Mouse (Mus musculus): ENCODE data around the gene Mrpl4.

Mrpl4 gene

GRCm38 (mm10) chr9:21002627-21003551 lies at the start of gene Mrpl4:
Gene Mrpl4, plus strand, starts transcription at chr9:21002738.
- DNase-seq (ENCODE audit: low spot score) = peak; percentile 87

- no peak for DNase-seq (ENCODE audit: low spot score)
These were observed 45.5 kb upstream of the Mrpl4 start for GRCm38 (mm10) chr9:20956989-20957388.

GRCm38 (mm10) chr9:20959430-20959938 lies 43.1 kb upstream of the Mrpl4 start, which contains the start of gene Dnmt1:
Gene Dnmt1, minus strand, starts transcription at chr9:20959888.
- no peak for DNase-seq (ENCODE audit: low spot score)

- DNase-seq (ENCODE audit: low spot score) = no peak
These were observed 41.0 kb upstream of the Mrpl4 start for GRCm38 (mm10) chr9:20961557-20961956.

- DNase-seq (ENCODE audit: low spot score) = no peak
These were observed 36.9 kb upstream of the Mrpl4 start for GRCm38 (mm10) chr9:20965606-20966005.

- DNase-seq (ENCODE audit: low spot score) = no peak
These were observed 36.5 kb upstream of the Mrpl4 start for GRCm38 (mm10) chr9:20966008-20966407.

GRCm38 (mm10) chr9:20966747-20967146 lies 35.8 kb upstream of the Mrpl4 start:
- DNase-seq (ENCODE audit: low spot score) = no peak

- DNase-seq (ENCODE audit: low spot score) = peak; percentile 24
These were observed 30.8 kb upstream of the Mrpl4 start for GRCm38 (mm10) chr9:20971751-20972140.

GRCm38 (mm10) chr9:20972141-20972992 lies 30.2 kb upstream of the Mrpl4 start:
- peak; percentile 69 for DNase-seq (ENCODE audit: low spot score)

- DNase-seq (ENCODE audit: low spot score) = no peak
These were observed 29.4 kb upstream of the Mrpl4 start for GRCm38 (mm10) chr9:20973001-20973681.

- peak; percentile 21 for DNase-seq (ENCODE audit: low spot score)
These were observed 28.9 kb upstream of the Mrpl4 start for GRCm38 (mm10) chr9:20973682-20974075.

- DNase-seq (ENCODE audit: low spot score) = peak; percentile 60
These were observed 26.9 kb upstream of the Mrpl4 start for GRCm38 (mm10) chr9:20975431-20976215.

- peak; percentile 85 for DNase-seq (ENCODE audit: low spot score)
These were observed 26.1 kb upstream of the Mrpl4 start, which contains the start of gene S1pr2 for GRCm38 (mm10) chr9:20976216-20976960. Gene S1pr2, minus strand, starts transcription at chr9:20976781.

- DNase-seq (ENCODE audit: low spot score) = no peak
These were observed 25.4 kb upstream of the Mrpl4 start for GRCm38 (mm10) chr9:20976961-20977689.

- no peak for DNase-seq (ENCODE audit: low spot score)
These were observed 24.0 kb upstream of the Mrpl4 start for GRCm38 (mm10) chr9:20978409-20979095.

- DNase-seq (ENCODE audit: low spot score) = no peak
These were observed 23.4 kb upstream of the Mrpl4 start for GRCm38 (mm10) chr9:20979181-20979580.

GRCm38 (mm10) chr9:20979769-20980168 lies 22.8 kb upstream of the Mrpl4 start:
- no peak for DNase-seq (ENCODE audit: low spot score)

GRCm38 (mm10) chr9:20982171-20982570 lies 20.4 kb upstream of the Mrpl4 start:
- no peak for DNase-seq (ENCODE audit: low spot score)

- DNase-seq (ENCODE audit: low spot score) = no peak
These were observed 19.4 kb upstream of the Mrpl4 start for GRCm38 (mm10) chr9:20983169-20983568.
